Mouse (Mus musculus) spleen, adult 2 months (tissue): ENCODE results near the gene Olfr615.

Source experiments
- CTCF ChIP-seq: fragments of 200-500 bp; IDR thresholded peaks from 2 replicates; pipeline ENCODE4 v1.5.1; 2011; ENCODE audit warnings: mild to moderate bottlenecking, inconsistent platforms; ENCODE audit not compliant: insufficient read depth, insufficient read length, insufficient replicate concordance; ENCODE audit errors: extremely low read depth
- POLR2A ChIP-seq: fragments of 200-500 bp; IDR thresholded peaks from 2 replicates; pipeline ENCODE4 v1.6.1; 2011; ENCODE audit warnings: low read depth, low read length, inconsistent platforms

GRCm38 (mm10) chr7:103555779-103556178 is at the start of gene Olfr615:
- TF ChIP-seq CTCF (no peak), POLR2A (no peak)
